ENCODE assay signal across 36 mouse cellular contexts in the genomic region with DNA sequence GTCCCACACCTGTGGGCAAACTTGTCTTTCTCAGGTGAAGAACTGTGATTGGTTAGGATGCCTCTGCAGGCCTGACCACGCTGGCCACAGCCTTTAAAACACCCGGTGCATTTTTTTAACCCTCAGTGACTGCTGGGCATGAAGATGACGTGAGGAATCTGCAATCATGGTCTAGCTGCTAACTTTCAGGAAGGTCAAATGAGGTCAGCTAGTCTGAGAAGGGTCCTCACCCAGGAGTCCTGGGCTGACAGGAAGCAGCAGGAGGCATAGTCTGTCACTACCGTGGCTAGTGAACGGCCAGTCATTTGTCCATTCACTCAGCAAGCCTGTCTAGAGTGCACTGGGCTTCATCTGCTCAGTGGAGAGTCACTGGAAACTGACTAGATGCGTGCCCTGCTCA. TPM values are rescaled to one million over a fixed set of nuclear protein-coding genes. Genes with fewer than 3 reads are reported as not detected.
DNase-seq lines count a peak whose midpoint lies in the region; ATAC-seq and TF ChIP-seq lines count a peak whose summit lies in the region.
"Had no signal": no experiment of that assay in that cellular context is flagged by ENCODE, and none has a peak within 500 bp of the region (broad histone marks: within the 10 kb centered on the region; RNA-seq: fewer than 3 reads in every experiment).

No protein-coding gene starts in this region.

- peak overlapping the region; percentile 9; the same call in 1 of the 2 replicates for H3K27ac ChIP-seq in hindbrain, embryonic 10.5 days
- no peak overlapping the region for H3K27ac ChIP-seq in hindbrain, embryonic 16.5 days (ENCODE audit: low read depth, low read length)
- no peak overlapping the region for H3K27ac ChIP-seq in stomach, postnatal 0 days (replicated peaks)
- no peak overlapping the region for H3K27ac ChIP-seq in midbrain, postnatal 0 days (ENCODE audit: low read depth, low read length)
- H3K27ac ChIP-seq: hindbrain, embryonic 13.5 days; limb, embryonic 15.5 days; liver, embryonic 13.5 days; neural tube, embryonic 15.5 days had no signal

- no peak overlapping the region for H3K4me2 ChIP-seq in hindbrain, embryonic 16.5 days (ENCODE audit: low read length)
- H3K4me2 ChIP-seq in stomach, postnatal 0 days (replicated peaks; ENCODE audit: low read depth), result no peak overlapping the region
- no peak overlapping the region for H3K4me2 ChIP-seq in midbrain, postnatal 0 days (ENCODE audit: low read depth, low read length, poor library complexity, severe bottlenecking)
- H3K4me2 ChIP-seq: heart, embryonic 13.5 days; hindbrain, embryonic 13.5 days; limb, embryonic 15.5 days; liver, embryonic 13.5 days; midbrain, embryonic 11.5 days; neural tube, embryonic 15.5 days had no signal

- no peak for TF ChIP-seq EP300 in stomach, postnatal 0 days (optimal IDR thresholded peaks at IDR 0.05)

- H3K36me3 ChIP-seq in hindbrain, embryonic 10.5 days, result no peaks in the 10 kb centered on the region
- no peaks in the 10 kb centered on the region for H3K36me3 ChIP-seq in hindbrain, embryonic 16.5 days (ENCODE audit: control insufficient read depth, insufficient read depth, low read length)
- H3K36me3 ChIP-seq in stomach, postnatal 0 days (ENCODE audit: control insufficient read depth, insufficient read depth, low read length), result no peaks in the 10 kb centered on the region
- H3K36me3 ChIP-seq in midbrain, postnatal 0 days (ENCODE audit: insufficient read depth, low read length), result no peaks in the 10 kb centered on the region
- H3K36me3 ChIP-seq: G1E; hindbrain, embryonic 13.5 days; limb, embryonic 10.5 days; limb, embryonic 15.5 days; liver, embryonic 13.5 days; neural tube, embryonic 15.5 days had no signal

- ATAC-seq in hindbrain, embryonic 16.5 days, result no peak
- ATAC-seq in stomach, postnatal 0 days (ENCODE audit: low FRiP score, low TSS enrichment), result no peak
- ATAC-seq in midbrain, postnatal 0 days (ENCODE audit: low FRiP score), result no peak
- ATAC-seq: forebrain, postnatal 0 days; lung, postnatal 0 days; midbrain, embryonic 16.5 days had no signal

- no peaks in the 10 kb centered on the region for H3K9me3 ChIP-seq in hindbrain, embryonic 10.5 days
- H3K9me3 ChIP-seq in hindbrain, embryonic 16.5 days (ENCODE audit: control insufficient read depth, low read length), result no peaks in the 10 kb centered on the region
- no peaks in the 10 kb centered on the region for H3K9me3 ChIP-seq in stomach, postnatal 0 days (ENCODE audit: control insufficient read depth, low read length)
- H3K9me3 ChIP-seq in midbrain, postnatal 0 days (ENCODE audit: low read length), result no peaks in the 10 kb centered on the region
- H3K9me3 ChIP-seq: heart, embryonic 13.5 days; hindbrain, embryonic 13.5 days; limb, embryonic 10.5 days; limb, embryonic 15.5 days; liver, embryonic 13.5 days; neural tube, embryonic 15.5 days had no signal

- H3K4me3 ChIP-seq in hindbrain, embryonic 10.5 days, result no peak overlapping the region
- H3K4me3 ChIP-seq in hindbrain, embryonic 16.5 days (ENCODE audit: low read length), result no peak overlapping the region
- H3K4me3 ChIP-seq in stomach, postnatal 0 days (ENCODE audit: low read depth, low read length), result no peak overlapping the region
- no peak overlapping the region for H3K4me3 ChIP-seq in midbrain, postnatal 0 days (ENCODE audit: low read depth, low read length)
- H3K4me3 ChIP-seq: erythroblast, embryonic 14.5 days; heart, embryonic 13.5 days; hindbrain, embryonic 13.5 days; limb, embryonic 10.5 days; limb, embryonic 15.5 days; liver, embryonic 13.5 days; neural tube, embryonic 15.5 days had no signal

- H3K27me3 ChIP-seq in hindbrain, embryonic 10.5 days (ENCODE audit: insufficient read depth, poor library complexity, severe bottlenecking), result no peaks in the 10 kb centered on the region
- H3K27me3 ChIP-seq in hindbrain, embryonic 16.5 days (replicated peaks; ENCODE audit: control insufficient read depth, insufficient read depth, low read length), result no peaks in the 10 kb centered on the region
- no peaks in the 10 kb centered on the region for H3K27me3 ChIP-seq in stomach, postnatal 0 days (ENCODE audit: control insufficient read depth, insufficient read depth, low read length)
- H3K27me3 ChIP-seq in midbrain, postnatal 0 days (ENCODE audit: insufficient read depth, low read length), result no peaks in the 10 kb centered on the region
- H3K27me3 ChIP-seq: heart, embryonic 13.5 days; hindbrain, embryonic 13.5 days; limb, embryonic 15.5 days; liver, embryonic 13.5 days; neural tube, embryonic 15.5 days had no signal

- peak; percentile 43 for DNase-seq in embryo, embryonic 10 days (ENCODE audit: low spot score)
- no peak for DNase-seq in embryo, embryonic 11 days
- no peak for DNase-seq in hindbrain, embryonic 10.5 days (ENCODE audit: low spot score)
- DNase-seq in induced T-regulatory cell, adult 2 months (ENCODE audit: low read depth), result peak; percentile 47
- peak; percentile 32 for DNase-seq in naive thymus-derived CD4-positive, alpha-beta T cell, adult 2 months (ENCODE audit: low read depth)
- DNase-seq in stomach, postnatal 0 days (ENCODE audit: low spot score), result no peak
- no peak for DNase-seq in midbrain, postnatal 0 days (ENCODE audit: low spot score)
- DNase-seq: adrenal gland, adult 8-10 months; cerebellum, adult 9-10 months; cerebellum, postnatal 36 days; forebrain, postnatal 0 days; gastrocnemius, postnatal 14 days; heart, adult 18-20 months; heart, postnatal 14 days; kidney, adult 18-20 months; kidney, postnatal 4 days; liver, embryonic 13.5 days; lung, adult 18-20 months; retina, postnatal 1 day; right cerebral cortex, postnatal 14 days; thymus, adult 18-20 months; thymus, postnatal 4 days had no signal

- 45% methylated on average over 6 of the region's 6 CpGs for WGBS in hindbrain, embryonic 10.5 days
- WGBS in hindbrain, embryonic 16.5 days, result 56% methylated on average over 6 of the region's 6 CpGs
- 62% methylated on average over 6 of the region's 6 CpGs for WGBS in stomach, postnatal 0 days
- WGBS in midbrain, postnatal 0 days, result 70% methylated on average over 6 of the region's 6 CpGs

- no peak for TF ChIP-seq CTCF in stomach, postnatal 0 days (IDR thresholded peaks at IDR 0.05; ENCODE audit: low read depth)
- TF ChIP-seq CTCF in midbrain, postnatal 0 days (IDR thresholded peaks at IDR 0.05), result no peak

- H3K9ac ChIP-seq in hindbrain, embryonic 16.5 days (ENCODE audit: low read depth, low read length), result no peak overlapping the region
- H3K9ac ChIP-seq in stomach, postnatal 0 days (ENCODE audit: low read length), result no peak overlapping the region
- H3K9ac ChIP-seq in midbrain, postnatal 0 days (replicated peaks; ENCODE audit: low read length, poor library complexity, severe bottlenecking), result no peak overlapping the region
- H3K9ac ChIP-seq: forebrain, postnatal 0 days; heart, embryonic 13.5 days; hindbrain, embryonic 13.5 days; limb, embryonic 15.5 days; liver, embryonic 13.5 days; neural tube, embryonic 15.5 days had no signal

- peaks cover 39% of the 10 kb centered on the region for H3K4me1 ChIP-seq in hindbrain, embryonic 10.5 days (replicated peaks)
- no peaks in the 10 kb centered on the region for H3K4me1 ChIP-seq in hindbrain, embryonic 16.5 days (ENCODE audit: control insufficient read depth, insufficient read depth, low read depth, low read length)
- H3K4me1 ChIP-seq in stomach, postnatal 0 days (replicated peaks; ENCODE audit: control insufficient read depth, insufficient read depth), result peaks cover 2% of the 10 kb centered on the region; the same call in 1 of the 2 replicates
- no peaks in the 10 kb centered on the region for H3K4me1 ChIP-seq in midbrain, postnatal 0 days (ENCODE audit: insufficient read depth, low read length)
- H3K4me1 ChIP-seq: neural tube, embryonic 15.5 days had no signal

RNA-seq across cellular contexts. Expression of a gene that starts 52.4 kb away (rescaled TPM):
- polyA plus RNA-seq in hindbrain, embryonic 10.5 days (2016; fragmentation: Nextera tagmentation; extraction: Ambion mirVana), result 0.57 and 0.58 TPM in 2 replicates
- 0.28 and 0.60 TPM in 2 replicates for polyA plus RNA-seq in hindbrain, embryonic 16.5 days (2015; fragmentation: Nextera tagmentation; extraction: Ambion mirVana)
- polyA plus RNA-seq in stomach, postnatal 0 days (2015; fragmentation: Nextera tagmentation; extraction: Ambion mirVana), result 0.15 and 0.24 TPM in 2 replicates
- 0.19 TPM in 1 of 2 replicates, not detected in the other for total RNA-seq in midbrain, postnatal 0 days (2014; rRNA removed)
- polyA plus RNA-seq in midbrain, postnatal 0 days (2015; fragmentation: Nextera tagmentation; extraction: Ambion mirVana), result 0.11 and 0.48 TPM in 2 replicates
- total RNA-seq: adrenal gland, adult 8-10 months; gastrocnemius, postnatal 14 days; heart, adult 18-20 months; layer of hippocampus, postnatal 25 days; left cerebral cortex, adult 8-10 months had no signal
- polyA plus RNA-seq: erythroblast, embryonic 14.5 days; G1E; small intestine, adult 2 months had no signal

Comparison
In these comparisons a context has a peak if more than half of its experiments do, and no peak if none do; other contexts are left out.
1. DNase-seq: peak in embryo, embryonic 10 days (single experiment), induced T-regulatory cell, adult 2 months (single experiment) and naive thymus-derived CD4-positive, alpha-beta T cell, adult 2 months (single experiment); none in embryo, embryonic 11 days (single experiment), hindbrain, embryonic 10.5 days (single experiment), stomach, postnatal 0 days (single experiment) and midbrain, postnatal 0 days (single experiment).